Comparison of ENCODE assay signal across 8 mouse cellular contexts in genomic region chr12:17184303-17184775, GRCm38 (mm10). TPM values are rescaled to one million over a fixed set of nuclear protein-coding genes. Genes with fewer than 3 reads are reported as not detected.
DNase-seq lines count a peak whose midpoint lies in the region; ATAC-seq lines count a peak whose summit lies in the region.

No protein-coding gene starts in this region.

- H3K36me3 ChIP-seq in kidney, embryonic 15.5 days: no peaks in the 10 kb centered on the region
- no peaks in the 10 kb centered on the region for H3K36me3 ChIP-seq in embryonic facial prominence, embryonic 11.5 days (replicated peaks; ENCODE audit: control insufficient read depth, insufficient read depth, low read depth, low read length)
- no peaks in the 10 kb centered on the region for H3K36me3 ChIP-seq in limb, embryonic 11.5 days (ENCODE audit: control insufficient read depth, insufficient read depth, low read length)
- H3K36me3 ChIP-seq in neural tube, embryonic 14.5 days (ENCODE audit: control insufficient read depth, insufficient read depth, low read length): no peaks in the 10 kb centered on the region

- H3K4me2 ChIP-seq in kidney, embryonic 15.5 days: peak overlapping the region; percentile 50
- no peak overlapping the region for H3K4me2 ChIP-seq in embryonic facial prominence, embryonic 11.5 days (ENCODE audit: low read depth, low read length)
- no peak overlapping the region for H3K4me2 ChIP-seq in limb, embryonic 11.5 days (ENCODE audit: low read depth, severe bottlenecking)
- H3K4me2 ChIP-seq in neural tube, embryonic 14.5 days (ENCODE audit: low read depth, low read length): no peak overlapping the region

- WGBS in kidney, embryonic 15.5 days: 29% methylated on average over 7 of the region's 7 CpGs
- 29% methylated on average over 7 of the region's 7 CpGs for WGBS in embryonic facial prominence, embryonic 11.5 days
- 18% methylated on average over 7 of the region's 7 CpGs for WGBS in limb, embryonic 11.5 days
- 38% methylated on average over 7 of the region's 7 CpGs for WGBS in neural tube, embryonic 14.5 days

- no peak for DNase-seq in kidney, adult 9 months
- peak; percentile 55 for DNase-seq in embryonic facial prominence, embryonic 11.5 days (ENCODE audit: low spot score)
- peak; percentile 63 to 64 for DNase-seq in heart, postnatal 10 days
- peak; percentile 57 for DNase-seq in limb, embryonic 11.5 days (ENCODE audit: low spot score)
- DNase-seq in B cell, adult 2 months: no peak

- H3K4me3 ChIP-seq in kidney, embryonic 15.5 days (replicated peaks): no peak overlapping the region
- H3K4me3 ChIP-seq in embryonic facial prominence, embryonic 11.5 days (ENCODE audit: low read depth, low read length): no peak overlapping the region
- no peak overlapping the region for H3K4me3 ChIP-seq in limb, embryonic 11.5 days (ENCODE audit: low read depth, low read length)
- H3K4me3 ChIP-seq in neural tube, embryonic 14.5 days (ENCODE audit: low read depth, low read length): no peak overlapping the region

- peak overlapping the region; percentile 19; the same call in 1 of the 2 replicates for H3K27ac ChIP-seq in kidney, embryonic 15.5 days
- H3K27ac ChIP-seq in embryonic facial prominence, embryonic 11.5 days (replicated peaks; ENCODE audit: low read depth, low read length): no peak overlapping the region
- H3K27ac ChIP-seq in limb, embryonic 11.5 days (replicated peaks; ENCODE audit: low read depth, low read length): no peak overlapping the region
- no peak overlapping the region for H3K27ac ChIP-seq in neural tube, embryonic 14.5 days (ENCODE audit: low read depth, low read length)

- ATAC-seq in kidney, embryonic 15.5 days (replicated peaks; ENCODE audit: low FRiP score): peak; percentile 93
- ATAC-seq in embryonic facial prominence, embryonic 11.5 days (replicated peaks; ENCODE audit: insufficient number of reproducible peaks, low FRiP score, low TSS enrichment, low read depth): 0 out of 2 replicates have a peak, but pooled peaks have one; percentile 40
- ATAC-seq in limb, embryonic 11.5 days (ENCODE audit: insufficient number of reproducible peaks, low FRiP score, low TSS enrichment, low read depth): 0 out of 2 replicates have a peak, but pooled peaks have one; percentile 47
- 0 out of 2 replicates have a peak, but pooled peaks have one; percentile 21 for ATAC-seq in neural tube, embryonic 14.5 days (ENCODE audit: low read depth)
- ATAC-seq in granulocyte monocyte progenitor cell, adult 5-6 weeks (replicated peaks; ENCODE audit: poor library complexity, severe bottlenecking): no peak

- H3K9ac ChIP-seq in kidney, embryonic 15.5 days: no peak overlapping the region
- no peak overlapping the region for H3K9ac ChIP-seq in embryonic facial prominence, embryonic 11.5 days (replicated peaks; ENCODE audit: low read length)
- H3K9ac ChIP-seq in limb, embryonic 11.5 days (ENCODE audit: low read length): no peak overlapping the region
- no peak overlapping the region for H3K9ac ChIP-seq in neural tube, embryonic 14.5 days (replicated peaks; ENCODE audit: low read depth, low read length)

- peaks cover 7% of the 10 kb centered on the region for H3K4me1 ChIP-seq in kidney, embryonic 15.5 days
- no peaks in the 10 kb centered on the region for H3K4me1 ChIP-seq in embryonic facial prominence, embryonic 11.5 days (ENCODE audit: control insufficient read depth, insufficient read depth, low read length)
- H3K4me1 ChIP-seq in limb, embryonic 11.5 days (ENCODE audit: control insufficient read depth, insufficient read depth, low read length): peaks cover 2% of the 10 kb centered on the region; the same call in 1 of the 2 replicates
- H3K4me1 ChIP-seq in neural tube, embryonic 14.5 days (ENCODE audit: control insufficient read depth, insufficient read depth, low read length): no peaks in the 10 kb centered on the region

- H3K9me3 ChIP-seq in kidney, embryonic 15.5 days (replicated peaks): no peaks in the 10 kb centered on the region
- no peaks in the 10 kb centered on the region for H3K9me3 ChIP-seq in embryonic facial prominence, embryonic 11.5 days (replicated peaks; ENCODE audit: control insufficient read depth, low read length)
- no peaks in the 10 kb centered on the region for H3K9me3 ChIP-seq in limb, embryonic 11.5 days (ENCODE audit: control insufficient read depth, low read length)
- H3K9me3 ChIP-seq in neural tube, embryonic 14.5 days (ENCODE audit: control insufficient read depth, low read length): no peaks in the 10 kb centered on the region

- H3K27me3 ChIP-seq in kidney, embryonic 15.5 days: peaks cover 7% of the 10 kb centered on the region; the same call in 1 of the 2 replicates
- H3K27me3 ChIP-seq in embryonic facial prominence, embryonic 11.5 days (ENCODE audit: control insufficient read depth, insufficient read depth, low read length): no peaks in the 10 kb centered on the region
- H3K27me3 ChIP-seq in limb, embryonic 11.5 days (ENCODE audit: control insufficient read depth, insufficient read depth, low read length): no peaks in the 10 kb centered on the region
- H3K27me3 ChIP-seq in neural tube, embryonic 14.5 days (ENCODE audit: control insufficient read depth, insufficient read depth, low read length): no peaks in the 10 kb centered on the region

- intact Hi-C loops in heart, postnatal 10 days (cut with DNase I): no loop called here

RNA-seq across cellular contexts. Expression of gene Kcnf1, which starts 7.7 kb away (rescaled TPM):
- polyA plus RNA-seq in kidney, embryonic 15.5 days (2015; fragmentation: Nextera tagmentation; extraction: Ambion mirVana): 0.58 and 0.64 TPM in 2 replicates
- polyA plus RNA-seq in embryonic facial prominence, embryonic 11.5 days (2014; fragmentation: Nextera tagmentation; extraction: Ambion mirVana): 0.52 and 0.86 TPM in 2 replicates
- not detected for total RNA-seq in heart, postnatal 10 days (2021)
- polyA plus RNA-seq in limb, embryonic 11.5 days (2014; fragmentation: Nextera tagmentation; extraction: Ambion mirVana): 0.21 and 0.41 TPM in 2 replicates
- polyA plus RNA-seq in neural tube, embryonic 14.5 days (2014; fragmentation: Nextera tagmentation; extraction: Ambion mirVana): 2.1 and 2.8 TPM in 2 replicates
- not detected in 2 replicates for total RNA-seq in granulocyte monocyte progenitor cell, adult 5-6 weeks (2014; fragmentation: Nextera tagmentation)
- total RNA-seq in granulocyte monocyte progenitor cell, adult 5-6 weeks (2017): not detected in 2 replicates

Comparison
In these comparisons a context has a peak if more than half of its experiments do, and no peak if none do; other contexts are left out.
1. DNase-seq: peak in embryonic facial prominence, embryonic 11.5 days (single experiment), heart, postnatal 10 days (2 of 2) and limb, embryonic 11.5 days (single experiment); none in kidney, adult 9 months (single experiment) and B cell, adult 2 months (0 of 2).